Mouse (Mus musculus) heart, adult 18-20 months (tissue): ENCODE data around the gene Ankar. TPM values are rescaled to one million over a fixed set of nuclear protein-coding genes. Genes with fewer than 3 reads are reported as not detected.

Source experiments
- DNase-seq, 2 experiments: peaks; one replicate each; pipeline ENCODE4 v3.0.0; 2021 to 2022; ENCODE audit warnings: mixed read lengths in 1 of 2
- long read RNA-seq, 2 experiments: library from polyadenylated mRNA; stranded (forward); transcript quantifications; one replicate each; pipeline ENCODE4 v2.0.0; 2021
- total RNA-seq, 2 experiments: library from RNA; stranded (reverse); gene quantifications; 2 replicates each; pipeline ENCODE4 v1.2.3; 2021

The Ankar gene
- not detected for total RNA-seq
- long read RNA-seq, experiment 1: 0 reads
- long read RNA-seq, experiment 2: 0 reads

DNA sequence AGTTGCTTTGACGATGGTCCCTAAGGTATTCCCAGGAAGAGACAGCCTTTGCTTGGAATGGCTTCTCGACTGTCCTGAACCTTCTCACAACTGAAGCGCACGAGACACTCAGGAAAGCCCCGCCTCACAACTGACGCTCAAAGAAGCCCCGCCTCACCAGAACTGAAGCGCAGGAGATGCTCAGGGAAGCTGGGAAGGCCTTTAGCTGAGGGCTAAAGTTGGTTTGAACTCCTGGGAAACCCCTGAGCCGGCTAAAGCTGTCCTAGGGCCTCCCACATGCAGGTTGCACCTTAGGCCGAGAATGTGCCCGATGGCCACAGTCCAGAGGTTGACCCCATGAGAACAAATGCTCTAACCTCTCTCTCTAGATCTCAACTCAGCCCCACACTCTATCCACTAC lies at the start of gene Ankar:
Gene Ankar (minus strand): TSS at position 101 of the 400 bp plus-strand sequence.
- DNase-seq: no peak

GRCm38 (mm10) chr1:72746382-72746781 lies 46.0 kb upstream of the Ankar start:
- DNase-seq: no peak

DNA sequence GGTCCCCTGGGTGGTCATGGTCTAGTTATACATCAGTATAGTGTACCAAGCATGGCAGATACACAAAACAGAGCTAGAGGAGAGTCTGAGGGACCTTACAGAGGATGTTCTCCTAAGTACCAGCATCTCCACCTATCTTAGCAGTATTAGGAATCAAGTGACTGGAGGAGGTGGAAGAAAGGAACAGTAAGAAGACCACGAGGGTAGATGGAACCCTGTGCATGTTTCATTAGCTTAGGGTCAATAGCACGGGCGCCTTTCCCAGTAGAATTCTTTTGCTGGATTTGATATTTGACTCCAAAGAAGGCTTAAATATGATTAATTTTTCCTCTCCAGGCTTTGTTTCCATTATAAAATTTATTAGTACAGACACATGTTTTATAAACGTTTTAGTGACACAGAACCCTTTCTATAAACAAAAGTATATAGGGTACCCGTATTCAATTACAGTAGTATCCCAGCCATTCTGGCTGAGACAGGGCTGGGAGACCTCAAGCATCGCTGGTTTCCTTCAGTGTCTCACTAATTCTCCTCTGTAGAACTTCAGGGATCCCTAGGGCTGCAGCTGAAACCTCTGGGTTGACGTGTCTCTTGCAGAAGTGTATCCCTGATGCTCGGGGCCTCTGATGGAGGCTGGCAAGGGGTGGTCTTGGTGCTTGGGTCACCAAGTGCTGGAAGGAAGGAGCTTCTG lies 44.6 kb upstream of the Ankar start:
- DNase-seq: no peak

GRCm38 (mm10) chr1:72741406-72741805 lies 41.0 kb upstream of the Ankar start:
- no peak for DNase-seq

DNA sequence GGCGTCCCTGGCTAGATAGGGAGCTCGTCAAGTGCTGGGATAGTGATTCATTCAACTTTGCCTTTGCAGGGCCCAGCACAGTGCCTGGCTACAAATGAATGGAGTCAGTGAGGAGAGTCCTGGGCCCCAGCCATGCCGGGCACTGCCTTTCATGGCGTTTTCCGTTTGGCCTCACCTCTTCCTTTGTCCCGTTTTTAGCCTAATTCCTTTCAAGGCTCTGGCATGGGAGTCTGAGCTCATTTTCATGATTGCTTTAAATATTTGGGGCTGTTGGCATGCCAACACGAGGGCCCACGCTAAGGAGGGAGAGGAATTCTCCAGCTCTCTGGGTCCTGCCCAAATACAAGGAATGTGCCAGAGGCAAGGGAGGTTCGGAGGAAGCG lies 39.3 kb upstream of the Ankar start:
- DNase-seq: no peak

GRCm38 (mm10) chr1:72738946-72739680 lies 38.7 kb upstream of the Ankar start:
- DNase-seq: peak; percentile 25 to 33

DNA sequence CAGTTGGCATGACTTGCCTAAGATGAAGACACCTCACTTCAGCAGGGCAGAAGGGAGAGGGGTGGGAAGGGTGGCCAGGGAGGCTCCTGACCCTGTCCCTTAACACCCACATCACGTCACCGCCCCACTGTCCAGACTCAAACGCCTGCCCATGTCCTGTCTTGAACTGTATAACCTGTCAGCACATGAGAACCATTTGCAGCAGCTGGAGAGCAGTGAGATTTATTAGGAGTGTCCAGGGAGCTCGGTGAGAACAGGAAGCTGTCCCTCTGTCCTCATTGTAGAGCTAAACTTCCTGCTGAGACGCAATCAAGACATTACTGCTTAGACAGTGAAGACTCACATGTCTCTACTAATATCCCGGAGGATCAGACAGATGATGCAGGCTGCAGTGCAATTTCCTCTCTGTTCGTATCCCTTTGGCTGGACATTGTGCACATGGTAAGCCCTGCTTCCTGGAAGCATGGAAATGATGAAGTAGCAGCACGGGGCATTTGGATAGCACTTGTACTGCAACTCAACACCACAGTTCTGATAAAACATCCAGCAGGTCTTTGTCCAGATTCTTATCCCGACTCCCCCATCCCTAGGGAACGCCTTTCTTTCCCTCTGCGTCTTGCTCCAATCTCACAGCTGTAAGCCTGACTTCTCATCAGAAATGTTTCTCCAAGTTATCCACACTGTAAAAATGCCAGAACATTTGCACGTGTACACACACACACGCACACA lies 36.2 kb upstream of the Ankar start:
- DNase-seq: no peak

GRCm38 (mm10) chr1:72733191-72733691 lies 32.9 kb upstream of the Ankar start:
- no peak for DNase-seq

DNA sequence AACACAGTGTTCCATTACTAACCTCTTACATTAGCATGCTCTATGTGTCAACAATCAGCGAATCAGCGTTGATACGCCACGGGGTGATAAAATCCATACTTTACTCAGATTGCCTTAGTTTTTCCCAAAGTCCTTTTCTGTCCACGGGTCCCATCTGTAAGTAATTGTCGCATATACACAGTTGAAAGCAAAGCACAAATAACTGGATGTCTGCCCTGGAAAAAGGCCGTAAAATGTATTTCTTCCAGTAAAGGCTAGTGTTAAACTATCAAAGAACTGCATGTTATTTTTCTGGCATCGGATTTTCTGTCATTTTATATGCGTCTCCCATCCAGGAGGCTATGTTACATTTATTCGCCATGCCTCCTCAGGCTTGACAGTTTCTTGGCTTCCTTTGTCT lies 29.7 kb upstream of the Ankar start:
- DNase-seq: no peak

DNA sequence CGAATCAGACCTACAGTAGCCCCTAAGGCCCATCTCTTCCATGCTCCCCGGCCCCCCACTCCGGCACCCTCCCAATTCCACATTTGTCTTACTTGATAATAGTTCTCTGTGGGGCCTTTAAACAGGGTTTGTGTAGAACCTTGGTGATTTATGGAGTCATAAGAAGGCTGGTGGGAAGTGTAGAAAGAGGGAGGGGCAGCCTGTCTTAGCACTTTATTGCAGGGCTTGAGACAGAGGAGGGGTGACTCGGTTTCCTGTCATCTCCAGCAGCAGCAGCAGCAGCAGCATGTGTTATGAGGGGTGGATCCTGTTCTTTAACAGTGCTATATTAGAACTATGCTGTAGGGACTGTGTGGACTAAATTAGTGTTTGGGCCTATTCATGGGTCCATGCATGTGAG lies 28.4 kb upstream of the Ankar start:
- DNase-seq: no peak

DNA sequence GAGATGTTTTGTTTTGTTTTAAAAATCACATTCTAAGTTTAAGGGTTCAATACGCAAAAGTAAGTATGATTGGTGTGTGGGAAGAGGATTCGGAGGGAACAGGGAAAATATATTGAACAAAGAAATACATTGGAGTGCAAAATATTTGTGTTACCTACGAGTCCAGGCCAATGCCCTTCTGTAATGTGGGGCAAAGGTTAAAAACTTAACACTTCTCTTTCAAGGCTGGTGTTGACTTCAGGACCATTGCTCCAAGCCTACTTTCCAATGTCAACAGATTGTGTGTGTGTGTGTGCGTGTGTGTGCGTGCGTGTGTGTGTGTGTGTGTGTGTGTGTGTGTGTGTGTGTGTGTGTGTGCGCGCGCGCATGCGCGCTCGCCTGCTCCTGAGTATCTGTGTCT lies 25.6 kb upstream of the Ankar start:
- no peak for DNase-seq

GRCm38 (mm10) chr1:72724354-72724753 lies 24.0 kb upstream of the Ankar start:
- no peak for DNase-seq

DNA sequence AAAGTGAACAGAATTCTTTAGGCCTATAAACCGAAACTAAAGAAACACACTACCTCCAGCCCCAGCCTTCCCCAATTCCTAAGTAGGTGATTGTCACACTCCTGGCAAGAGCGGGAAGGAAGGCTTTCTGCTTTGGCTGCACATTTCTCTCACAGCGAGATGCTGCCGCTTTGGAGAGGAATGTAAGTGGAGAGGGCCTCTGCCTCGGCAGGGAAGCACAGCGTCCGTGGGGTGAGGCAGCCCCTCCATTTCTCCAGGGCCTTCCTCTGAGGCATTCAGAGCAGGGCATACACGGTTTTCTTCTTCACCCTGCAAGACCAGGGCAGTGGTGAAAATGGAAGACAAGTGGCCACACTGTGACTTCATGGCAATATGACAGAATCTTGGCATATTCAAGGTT lies 22.3 kb upstream of the Ankar start:
- DNase-seq: no peak

DNA sequence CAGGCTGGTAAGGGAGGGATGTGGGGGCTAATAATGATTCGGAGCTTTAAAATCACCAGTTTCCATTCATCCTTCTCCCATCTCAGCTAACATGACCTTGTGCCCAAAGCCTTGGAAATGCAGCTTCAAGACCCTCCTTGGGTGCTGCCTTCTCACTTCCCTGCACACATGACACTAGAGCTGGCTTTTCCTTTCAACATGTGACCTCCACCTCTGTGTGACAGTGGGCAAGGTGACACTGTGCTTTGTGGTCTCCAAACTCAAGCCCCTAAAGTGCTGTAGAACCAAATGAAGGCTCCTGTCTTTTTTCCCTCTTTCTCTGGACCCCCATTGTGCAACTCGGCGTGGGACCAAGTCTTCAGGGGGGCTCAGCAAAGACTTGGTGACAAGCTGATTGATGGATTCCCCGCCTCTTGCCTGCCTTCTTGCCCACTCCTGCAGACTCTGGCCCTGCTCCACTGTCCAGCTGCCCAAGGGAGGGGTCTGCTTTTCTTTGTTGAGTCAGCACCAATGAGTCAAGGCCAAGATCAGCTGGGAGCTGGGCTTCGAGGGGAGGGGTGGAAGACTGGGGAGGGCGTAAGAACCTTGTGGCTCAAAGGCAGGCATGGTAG lies 19.8 kb upstream of the Ankar start:
- DNase-seq: no peak

DNA sequence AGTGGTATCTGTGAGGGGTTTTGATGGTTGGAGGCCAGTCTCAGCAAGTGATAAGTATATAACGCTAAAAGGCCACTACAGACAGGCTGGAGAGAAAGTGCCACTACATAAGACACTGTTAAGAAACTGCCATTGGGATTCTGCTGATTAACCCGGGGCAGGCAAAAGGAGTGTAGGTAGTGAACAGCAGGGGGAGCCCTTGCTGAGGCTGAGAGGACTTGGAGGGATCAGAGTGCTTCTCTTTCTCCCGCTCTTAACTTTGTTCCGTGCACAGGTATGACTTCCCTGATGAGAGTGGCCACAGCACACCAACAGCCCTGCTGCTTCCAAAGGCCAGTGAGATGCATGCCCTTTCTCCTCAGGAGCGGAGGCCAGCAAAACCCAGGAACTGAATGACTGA lies 18.5 kb upstream of the Ankar start:
- DNase-seq: peak; percentile 25 to 64

DNA sequence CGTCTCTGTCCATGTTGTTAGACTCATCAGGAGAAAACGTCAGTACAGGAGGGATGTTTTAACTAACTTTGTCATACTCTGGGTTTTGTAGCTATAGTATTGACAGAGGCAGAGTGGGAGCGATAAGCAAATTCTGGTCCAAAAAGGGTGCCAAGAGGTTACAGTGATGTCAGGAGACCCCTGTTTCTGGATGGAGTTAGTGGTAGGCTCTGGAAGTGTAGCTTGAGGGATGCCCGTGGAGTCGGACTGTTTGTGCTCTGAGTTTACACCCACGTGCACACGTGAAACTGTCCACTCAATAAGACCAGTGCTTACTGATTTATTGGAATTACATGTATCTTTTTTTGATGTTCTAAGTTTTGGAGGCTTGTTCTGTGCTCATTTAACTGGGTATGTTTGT lies 17.2 kb upstream of the Ankar start:
- DNase-seq: no peak

- peak; percentile 55 to 85 for DNase-seq
These were observed 16.5 kb upstream of the Ankar start for GRCm38 (mm10) chr1:72716926-72717325.

DNA sequence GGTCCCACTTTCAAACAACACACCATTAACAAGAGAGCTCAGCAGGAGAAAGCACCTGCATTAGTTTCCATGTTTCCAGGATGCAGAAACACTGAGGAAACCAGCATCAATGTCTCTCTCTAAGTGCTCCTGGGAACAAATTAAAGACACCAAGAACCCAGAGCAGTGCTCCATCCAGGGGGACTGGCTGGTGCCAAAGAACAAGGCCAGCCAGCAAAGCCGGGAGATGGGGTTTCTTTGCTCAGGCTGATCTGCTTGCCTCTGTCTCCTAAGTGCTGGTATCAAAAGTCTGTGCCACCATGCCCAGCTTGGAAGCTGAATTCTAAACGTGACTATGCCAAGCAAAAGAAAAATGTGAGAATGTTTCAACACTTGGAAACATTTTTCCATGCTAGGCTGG lies 16.0 kb upstream of the Ankar start:
- DNase-seq: no peak

DNA sequence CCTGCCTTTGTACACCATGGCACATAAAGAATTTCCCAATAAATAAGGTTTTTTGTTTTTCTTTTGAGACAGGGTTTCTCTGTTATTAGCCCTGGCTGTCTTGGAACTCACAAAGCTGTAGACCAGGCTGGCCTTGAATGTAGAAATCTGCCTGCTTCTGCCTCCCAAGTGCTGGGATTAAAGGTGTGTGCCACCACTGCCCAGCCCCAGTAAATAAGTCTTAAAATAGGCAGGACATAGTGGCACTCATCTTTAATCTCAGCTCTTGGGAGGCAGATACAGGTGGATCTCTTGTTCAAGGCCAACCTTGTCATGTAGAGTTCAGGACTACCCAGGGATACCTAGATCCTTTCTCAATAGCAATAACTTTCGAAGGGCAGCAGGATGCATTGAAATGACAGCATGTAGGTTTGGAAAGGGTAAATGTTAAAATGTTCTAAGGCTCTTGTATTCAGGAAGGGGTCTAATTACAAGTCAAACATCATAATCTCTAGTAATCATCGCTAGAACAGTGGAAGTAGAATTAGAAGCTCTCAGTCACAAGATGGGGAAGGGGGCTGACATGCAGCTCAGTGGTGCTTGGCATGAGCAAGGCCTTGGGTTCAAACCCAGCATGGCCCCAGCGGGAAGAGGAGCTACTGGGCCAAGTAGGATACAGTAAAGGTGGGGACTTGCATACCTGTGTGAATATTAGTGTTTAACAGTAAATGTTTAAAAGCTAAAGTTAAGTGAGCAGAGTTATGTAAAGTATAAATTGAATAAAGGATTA lies 15.4 kb upstream of the Ankar start:
- no peak for DNase-seq

DNA sequence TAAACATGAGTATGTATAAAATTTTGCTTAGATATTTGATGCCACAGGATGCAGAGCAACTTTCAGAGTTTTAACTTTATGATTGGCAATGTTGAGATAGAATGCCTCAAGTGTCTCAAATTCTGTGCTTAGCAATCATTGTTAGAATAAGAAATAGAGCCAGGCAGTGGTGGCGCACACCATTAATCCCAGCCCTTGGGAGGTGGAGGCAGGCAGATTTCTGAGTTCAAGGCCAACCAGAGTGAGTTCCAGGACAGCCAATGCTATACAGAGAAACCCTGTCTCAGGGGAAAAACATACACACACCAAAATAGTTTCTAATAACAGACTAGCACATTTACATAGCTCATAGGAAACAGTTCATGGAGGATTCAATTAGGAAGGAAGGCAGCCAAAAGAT lies 14.7 kb upstream of the Ankar start:
- DNase-seq: no peak

DNA sequence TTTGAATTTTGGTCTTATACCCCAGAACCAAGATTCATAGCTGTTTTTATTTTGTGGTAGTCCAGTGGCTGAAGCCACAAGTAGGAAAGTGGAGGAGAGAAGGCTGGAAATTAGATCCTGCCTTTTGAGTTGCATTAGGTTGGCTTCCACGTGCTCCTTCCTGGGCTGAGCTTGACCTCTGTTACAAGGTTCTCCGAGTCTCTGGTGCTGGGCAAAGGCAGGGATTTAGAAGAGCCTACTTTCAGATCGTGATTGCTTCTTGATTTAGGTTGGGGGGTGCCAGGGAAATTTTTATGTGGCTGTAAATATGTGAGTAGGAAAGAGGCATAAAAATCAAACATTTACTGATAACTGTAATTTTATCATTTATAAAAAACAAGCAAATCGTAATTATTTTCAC lies 14.2 kb upstream of the Ankar start:
- no peak for DNase-seq

GRCm38 (mm10) chr1:72711684-72712083 lies 11.3 kb upstream of the Ankar start:
- no peak for DNase-seq
